Mouse (Mus musculus): ENCODE data around the gene Itga4. TPM values are rescaled to one million over a fixed set of nuclear protein-coding genes. Genes with fewer than 3 reads are reported as not detected.

The Itga4 gene
- 6.0 and 6.4 TPM in 2 replicates for polyA plus RNA-seq (2012; rRNA removed)

DNA sequence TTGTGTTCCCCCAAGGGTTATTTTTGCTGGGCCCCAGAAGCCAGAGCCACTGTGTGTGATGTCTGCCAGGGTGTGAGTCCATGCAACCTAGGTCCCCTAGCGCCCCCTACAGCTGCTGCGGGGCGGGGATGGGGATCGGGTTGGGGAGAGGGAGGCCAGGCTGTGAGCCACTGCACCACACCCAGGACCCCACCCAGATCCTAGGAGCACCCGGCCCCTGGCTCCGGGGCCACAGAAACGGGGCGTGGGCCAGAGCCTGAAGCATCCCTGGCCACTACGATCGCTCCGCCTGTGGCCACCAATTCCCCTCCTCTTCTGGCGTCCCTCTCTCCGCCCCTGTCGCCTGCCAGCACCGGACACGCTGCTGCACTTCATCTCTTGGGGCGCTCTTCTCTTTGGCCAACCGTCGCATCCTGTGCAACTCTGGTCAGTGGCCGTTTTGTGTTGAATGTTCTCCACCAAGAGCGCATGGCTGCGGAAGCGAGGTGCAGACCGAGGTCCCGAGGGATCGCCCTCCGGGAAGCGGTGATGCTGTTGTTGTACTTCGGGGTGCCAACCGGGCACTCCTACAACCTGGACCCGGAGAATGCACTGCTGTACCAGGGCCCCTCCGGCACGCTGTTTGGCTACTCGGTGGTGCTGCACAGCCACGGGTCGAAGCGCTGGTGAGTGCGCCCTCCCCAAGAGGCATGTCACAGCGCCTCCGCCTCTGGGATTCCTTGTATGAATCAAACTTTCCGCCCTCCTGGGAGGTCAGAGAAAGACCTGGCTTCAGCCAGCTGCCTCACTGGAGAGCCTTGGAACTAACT, at the start of gene Itga4:
Gene Itga4, plus strand, starts transcription at position 235 of the 809 bp plus-strand sequence.
- peak within 1 kb of the TSS; percentile 81 for H3K4me3 ChIP-seq (ENCODE audit: insufficient read depth, low read length)
- no peaks in the 10 kb centered on the region for H3K4me1 ChIP-seq (ENCODE audit: control insufficient read depth, insufficient read depth, low read length)
- no peak within 1 kb of the TSS for H3K27ac ChIP-seq (ENCODE audit: insufficient read depth, low read length)
- TF ChIP-seq POLR2A (IDR thresholded peaks at IDR 0.05; ENCODE audit: extremely low read depth, insufficient read depth, low read length) (no peak), CTCF (IDR thresholded peaks at IDR 0.05; ENCODE audit: extremely low read depth, insufficient read depth, low read length) (peak; percentile 45)

DNA sequence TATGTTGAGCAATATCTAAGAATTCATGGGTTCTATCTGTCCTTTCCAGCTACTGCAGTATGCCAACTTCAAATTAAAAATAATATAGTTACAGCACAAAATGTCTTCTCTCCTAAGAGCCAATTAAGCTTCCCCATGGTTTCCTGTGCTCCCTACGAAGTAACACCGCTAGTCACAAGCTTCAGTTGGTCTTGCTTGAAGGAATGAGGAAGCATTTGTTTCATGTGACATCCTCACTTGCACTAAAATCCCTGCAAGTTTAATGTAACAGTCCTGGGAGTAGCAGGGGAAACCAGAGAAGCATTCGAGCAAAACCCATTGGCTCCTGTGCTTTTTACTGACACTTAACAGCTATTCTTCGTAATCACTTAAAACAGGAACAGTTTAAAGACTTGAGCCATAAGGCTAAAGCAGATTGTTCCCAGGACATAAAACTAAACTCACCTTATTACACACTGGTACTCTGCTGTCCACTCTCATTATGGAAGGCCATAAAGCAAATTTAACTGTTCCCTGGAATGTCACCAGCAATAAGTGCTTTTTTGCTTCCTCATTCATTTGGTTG, 49.0 kb upstream of the Itga4 start:
- no peak overlapping the region for H3K27ac ChIP-seq (ENCODE audit: insufficient read depth, low read length)
- no peak for TF ChIP-seq CTCF (IDR thresholded peaks at IDR 0.05; ENCODE audit: extremely low read depth, insufficient read depth, low read length)
- no peak for TF ChIP-seq POLR2A (IDR thresholded peaks at IDR 0.05; ENCODE audit: extremely low read depth, insufficient read depth, low read length)

DNA sequence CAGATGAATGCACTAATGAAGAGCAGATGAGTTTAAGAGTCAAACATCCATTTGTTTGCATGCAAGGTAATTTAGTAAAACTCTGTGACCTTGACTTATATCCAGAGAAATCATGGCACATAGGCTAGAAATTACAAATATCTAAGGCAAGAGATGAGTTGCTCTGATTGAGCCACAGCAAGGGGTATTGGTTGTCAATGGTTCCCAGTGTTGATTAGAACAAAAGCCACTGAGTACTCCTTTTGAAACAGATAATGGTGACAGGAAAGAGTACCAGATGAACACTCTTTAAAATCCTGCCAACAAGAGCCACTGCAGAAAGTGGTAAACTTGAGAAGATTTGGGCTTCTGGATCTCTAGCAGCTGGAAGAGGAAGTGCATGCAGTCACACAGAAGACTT, 40.2 kb upstream of the Itga4 start:
- Histone ChIP-seq H3K4me1 (ENCODE audit: control insufficient read depth, insufficient read depth, low read length) (no peaks in the 10 kb centered on the region), H3K4me3 (ENCODE audit: insufficient read depth, low read length) (no peak overlapping the region), H3K27ac (ENCODE audit: insufficient read depth, low read length) (no peak overlapping the region)
- no peak for TF ChIP-seq POLR2A (IDR thresholded peaks at IDR 0.05; ENCODE audit: extremely low read depth, insufficient read depth, low read length)
- TF ChIP-seq CTCF (IDR thresholded peaks at IDR 0.05; ENCODE audit: extremely low read depth, insufficient read depth, low read length) = no peak

More for the DNA sequence above, 49.0 kb upstream of the Itga4 start:
- no peaks in the 10 kb centered on the region for H3K4me1 ChIP-seq (ENCODE audit: control insufficient read depth, insufficient read depth, low read length)
- H3K4me3 ChIP-seq (ENCODE audit: insufficient read depth, low read length) = no peak overlapping the region

DNA sequence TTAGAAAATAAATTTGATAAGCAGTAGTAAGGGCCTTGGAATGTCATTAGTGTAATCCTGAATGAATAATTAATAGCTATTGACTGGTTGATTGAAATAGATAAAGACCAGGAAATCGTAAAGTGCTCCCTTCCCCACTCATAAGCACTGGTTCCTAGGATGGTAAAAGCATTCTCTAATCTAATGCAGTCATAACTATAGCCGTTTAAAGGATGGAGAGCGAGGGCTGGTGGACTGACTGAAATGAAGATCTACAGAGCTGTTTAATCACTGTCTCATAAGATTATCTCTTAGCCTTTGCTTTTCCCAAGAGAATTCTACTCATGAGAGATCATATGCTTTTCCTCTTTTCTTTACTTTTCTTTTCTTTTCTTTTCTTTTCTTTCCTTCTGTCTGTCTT, 39.7 kb upstream of the Itga4 start:
- Histone ChIP-seq H3K4me1 (ENCODE audit: control insufficient read depth, insufficient read depth, low read length) (no peaks in the 10 kb centered on the region), H3K4me3 (ENCODE audit: insufficient read depth, low read length) (no peak overlapping the region), H3K27ac (ENCODE audit: insufficient read depth, low read length) (no peak overlapping the region)
- TF ChIP-seq POLR2A (IDR thresholded peaks at IDR 0.05; ENCODE audit: extremely low read depth, insufficient read depth, low read length) (no peak), CTCF (IDR thresholded peaks at IDR 0.05; ENCODE audit: extremely low read depth, insufficient read depth, low read length) (no peak)

DNA sequence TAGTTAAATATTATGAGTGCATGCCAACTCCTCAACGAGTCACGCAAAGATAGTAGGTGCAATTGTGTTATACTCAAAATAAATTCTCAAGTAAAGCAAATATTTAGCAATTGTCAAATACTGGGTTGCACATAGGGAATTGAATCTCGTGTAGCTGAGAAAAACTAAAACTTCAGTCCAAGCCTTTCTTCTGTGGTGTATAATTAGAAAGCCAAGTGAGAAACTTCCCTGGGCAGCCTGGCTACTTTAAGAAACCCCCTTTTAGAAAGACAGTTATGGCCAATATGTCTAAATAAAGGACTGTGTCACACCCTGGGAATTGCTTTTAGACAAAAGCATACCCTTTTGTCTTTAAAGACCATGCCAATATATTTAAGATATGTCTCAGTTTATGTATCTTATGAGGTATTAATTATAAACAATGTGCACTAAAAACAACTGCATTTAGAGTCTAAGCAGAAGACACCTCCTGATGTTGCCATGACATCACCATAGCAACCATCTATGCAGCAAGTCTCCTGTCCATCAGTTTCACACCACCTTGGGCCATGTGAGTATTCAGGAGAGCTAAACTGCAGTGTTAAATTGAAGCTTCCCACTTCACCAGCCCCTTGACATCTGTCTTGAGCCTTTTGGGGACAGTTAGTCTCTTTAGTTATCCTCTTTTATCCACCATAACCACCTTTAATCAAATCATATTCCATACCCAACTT, 30.4 kb upstream of the Itga4 start:
- TF ChIP-seq POLR2A (IDR thresholded peaks at IDR 0.05; ENCODE audit: extremely low read depth, insufficient read depth, low read length) = no peak
- TF ChIP-seq CTCF (IDR thresholded peaks at IDR 0.05; ENCODE audit: extremely low read depth, insufficient read depth, low read length) = no peak
- H3K4me1 ChIP-seq (ENCODE audit: control insufficient read depth, insufficient read depth, low read length) = no peaks in the 10 kb centered on the region
- H3K4me3 ChIP-seq (ENCODE audit: insufficient read depth, low read length) = no peak overlapping the region
- H3K27ac ChIP-seq (ENCODE audit: insufficient read depth, low read length) = no peak overlapping the region

DNA sequence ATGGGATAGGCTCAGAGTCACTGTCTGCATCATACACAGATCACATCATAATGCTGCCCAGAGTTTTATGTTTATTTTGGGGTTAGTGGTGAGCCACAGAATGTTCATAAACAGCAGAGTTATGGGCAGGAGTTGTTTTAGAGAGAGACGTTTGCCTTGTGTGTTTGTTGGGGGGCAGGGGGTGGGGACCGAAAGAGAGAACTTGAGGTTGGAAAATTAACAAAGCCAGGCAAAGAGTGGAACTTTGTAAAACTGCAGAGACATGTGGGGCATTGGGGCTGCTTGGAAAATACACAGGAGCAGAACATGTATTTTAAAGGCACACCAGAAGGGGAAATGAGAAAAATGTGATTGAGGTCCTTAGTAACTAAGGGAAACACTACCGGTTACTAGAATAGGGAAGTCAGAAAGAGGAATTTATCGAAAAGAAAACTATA, 27.4 kb upstream of the Itga4 start:
- no peak for TF ChIP-seq CTCF (IDR thresholded peaks at IDR 0.05; ENCODE audit: extremely low read depth, insufficient read depth, low read length)
- no peak for TF ChIP-seq POLR2A (IDR thresholded peaks at IDR 0.05; ENCODE audit: extremely low read depth, insufficient read depth, low read length)
- Histone ChIP-seq H3K4me3 (ENCODE audit: insufficient read depth, low read length) (no peak overlapping the region), H3K4me1 (ENCODE audit: control insufficient read depth, insufficient read depth, low read length) (no peaks in the 10 kb centered on the region), H3K27ac (ENCODE audit: insufficient read depth, low read length) (no peak overlapping the region)

DNA sequence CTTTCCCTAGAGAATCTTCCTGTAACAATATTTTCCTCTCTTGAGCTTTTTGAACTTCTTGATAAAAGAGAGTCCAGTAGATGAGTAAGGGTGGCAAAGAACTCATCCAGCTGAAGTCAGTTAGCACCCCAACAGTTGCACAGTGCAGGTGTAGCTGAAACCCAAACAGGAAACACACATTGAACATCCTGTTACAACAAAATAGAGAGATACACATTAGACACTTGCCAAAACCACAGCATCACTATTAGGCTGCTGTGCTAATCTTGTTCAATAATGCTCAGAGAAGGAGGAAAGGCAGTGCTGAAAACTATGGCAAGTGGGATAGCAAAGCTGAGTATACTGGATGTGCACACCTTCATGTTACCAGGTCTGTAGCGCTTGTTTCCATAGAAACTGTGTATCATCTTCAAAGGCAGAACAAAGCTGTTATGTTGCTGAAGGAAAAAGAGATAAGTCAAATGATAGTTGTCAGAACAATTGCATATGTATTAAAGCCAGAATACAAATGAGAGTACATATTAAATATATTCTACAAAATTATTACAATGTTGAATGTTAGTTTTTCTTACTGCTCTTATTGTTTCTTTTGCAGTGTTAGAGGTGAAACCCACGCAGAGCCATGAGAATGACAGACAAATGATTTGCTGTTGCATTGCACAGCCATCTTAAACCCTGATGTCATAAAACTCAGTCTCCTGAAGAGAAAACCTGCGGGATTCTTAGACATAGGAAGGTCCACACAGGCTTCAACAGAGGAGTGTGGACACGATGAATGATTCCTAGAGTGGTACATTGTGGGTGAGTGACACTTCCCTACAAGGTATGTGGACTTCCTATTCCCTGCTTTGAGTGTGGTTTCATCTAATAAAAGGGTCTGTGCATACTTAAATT, 23.9 kb upstream of the Itga4 start:
- TF ChIP-seq CTCF (IDR thresholded peaks at IDR 0.05; ENCODE audit: extremely low read depth, insufficient read depth, low read length) (no peak), POLR2A (IDR thresholded peaks at IDR 0.05; ENCODE audit: extremely low read depth, insufficient read depth, low read length) (no peak)
- Histone ChIP-seq H3K4me3 (ENCODE audit: insufficient read depth, low read length) (no peak overlapping the region), H3K4me1 (ENCODE audit: control insufficient read depth, insufficient read depth, low read length) (no peaks in the 10 kb centered on the region), H3K27ac (ENCODE audit: insufficient read depth, low read length) (no peak overlapping the region)

DNA sequence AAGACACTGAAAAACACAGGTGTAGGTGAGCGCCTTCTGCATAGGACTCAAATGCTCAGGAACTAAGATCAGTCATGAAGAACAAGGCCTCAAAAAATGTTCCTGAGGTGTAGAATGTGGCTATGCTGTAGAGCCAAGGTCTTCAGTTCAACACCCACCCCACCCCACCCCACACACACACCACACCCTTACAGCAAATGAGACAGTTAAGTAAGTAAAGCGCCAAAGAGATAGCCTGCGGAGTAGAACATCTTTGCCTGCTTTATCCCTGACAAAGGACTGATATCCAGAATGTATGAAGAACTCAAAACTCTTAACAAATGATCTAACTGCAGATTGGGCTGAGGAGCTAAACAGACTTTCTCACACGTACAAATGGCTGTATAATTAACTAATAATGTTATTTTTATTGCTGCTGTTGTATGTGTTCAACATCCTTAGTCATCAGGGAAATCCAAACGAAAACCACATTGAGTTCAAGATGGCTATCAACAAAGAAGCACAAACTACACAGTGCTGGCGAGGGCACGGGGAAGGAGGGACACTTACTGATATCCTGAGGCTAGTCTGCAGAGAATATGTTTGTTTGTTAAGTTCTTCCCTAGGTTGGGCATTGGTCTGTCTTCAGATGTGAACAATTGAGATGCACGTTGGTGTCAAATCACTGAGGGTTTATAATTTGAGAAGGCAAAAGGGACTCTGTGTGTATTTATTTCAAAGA, 19.3 kb upstream of the Itga4 start:
- TF ChIP-seq POLR2A (IDR thresholded peaks at IDR 0.05; ENCODE audit: extremely low read depth, insufficient read depth, low read length) = no peak
- no peak for TF ChIP-seq CTCF (IDR thresholded peaks at IDR 0.05; ENCODE audit: extremely low read depth, insufficient read depth, low read length)
- no peak overlapping the region for H3K27ac ChIP-seq (ENCODE audit: insufficient read depth, low read length)
- H3K4me3 ChIP-seq (ENCODE audit: insufficient read depth, low read length) = no peak overlapping the region
- H3K4me1 ChIP-seq (ENCODE audit: control insufficient read depth, insufficient read depth, low read length) = no peaks in the 10 kb centered on the region
